Mouse (Mus musculus): Measurements from ENCODE around the gene Utp11. TPM values are rescaled to one million over a fixed set of nuclear protein-coding genes. Genes with fewer than 3 reads are reported as not detected.

Utp11 gene
- total and polyA plus RNA-seq, 2 experiments = 5.5 to 11.6 TPM

- WGBS = 91% methylated on average over 9 of the region's 9 CpGs
- Histone ChIP-seq H3K4me3 (ENCODE audit: insufficient read depth, low read depth, low read length) (no peak overlapping the region), H3K9ac (ENCODE audit: low read depth, low read length) (no peak overlapping the region), H3K79me2 (ENCODE audit: control insufficient read depth, insufficient read depth, low read length) (no peaks in the 10 kb centered on the region), H3K36me3 (ENCODE audit: control insufficient read depth, insufficient read depth, low read length) (no peaks in the 10 kb centered on the region), H3K27ac (replicated peaks; ENCODE audit: insufficient read depth, low read depth, low read length) (no peak overlapping the region), H3K4me1 (ENCODE audit: control insufficient read depth, insufficient read depth, low read length) (no peaks in the 10 kb centered on the region; the same call in 1 of the 2 replicates), H3K27me3 (ENCODE audit: control insufficient read depth, insufficient read depth, low read length) (0 out of 2 replicates have a peak, but pooled peaks cover 2% of the 10 kb centered on the region)
- TF ChIP-seq CTCF (IDR thresholded peaks at IDR 0.05; ENCODE audit: low read depth, low read length) = no peak
- no peak for TF ChIP-seq POLR2A (IDR thresholded peaks at IDR 0.05; ENCODE audit: extremely low read depth, insufficient read depth, low read length)
- DNase-seq (ENCODE audit: extremely low read depth, low read depth, low spot score) = no peak
Measured at GRCm38 (mm10) chr4:124643859-124644258, 49.5 kb downstream of the Utp11 start.

GRCm38 (mm10) chr4:124639715-124640114 lies 53.7 kb downstream of the Utp11 start:
- TF ChIP-seq CTCF (IDR thresholded peaks at IDR 0.05; ENCODE audit: low read depth, low read length) = no peak
- TF ChIP-seq POLR2A (IDR thresholded peaks at IDR 0.05; ENCODE audit: extremely low read depth, insufficient read depth, low read length) = no peak
- Histone ChIP-seq H3K9ac (ENCODE audit: low read depth, low read length) (no peak overlapping the region), H3K27ac (replicated peaks; ENCODE audit: insufficient read depth, low read depth, low read length) (no peak overlapping the region), H3K4me3 (ENCODE audit: insufficient read depth, low read depth, low read length) (no peak overlapping the region), H3K36me3 (ENCODE audit: control insufficient read depth, insufficient read depth, low read length) (no peaks in the 10 kb centered on the region), H3K27me3 (ENCODE audit: control insufficient read depth, insufficient read depth, low read length) (0 out of 2 replicates have a peak, but pooled peaks cover 2% of the 10 kb centered on the region), H3K79me2 (ENCODE audit: control insufficient read depth, insufficient read depth, low read length) (no peaks in the 10 kb centered on the region), H3K4me1 (ENCODE audit: control insufficient read depth, insufficient read depth, low read length) (no peaks in the 10 kb centered on the region)
- no peak for DNase-seq (ENCODE audit: extremely low read depth, low read depth, low spot score)
- WGBS = 38% methylated on average over 12 of the region's 12 CpGs

DNA sequence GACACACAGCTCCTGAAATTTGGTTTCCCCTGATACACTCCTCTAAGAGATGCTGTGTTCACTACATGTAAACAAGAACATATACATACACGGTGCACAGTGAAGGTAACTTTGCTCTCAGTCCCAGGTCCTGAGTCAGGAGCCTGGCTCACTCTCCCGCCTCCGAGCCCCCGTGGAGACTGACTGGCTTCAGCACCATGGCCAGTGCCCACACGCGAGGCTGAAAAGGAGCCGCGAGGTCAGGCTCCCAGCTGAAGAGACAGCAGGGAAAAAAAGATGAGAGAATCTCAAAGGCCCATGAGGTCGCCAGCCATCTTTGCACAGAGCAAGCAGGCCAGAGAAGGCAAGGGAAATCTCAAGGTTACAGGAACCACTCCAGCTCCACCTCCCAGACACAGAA lies 60.1 kb downstream of the Utp11 start:
- no peaks in the 10 kb centered on the region for H3K79me2 ChIP-seq (ENCODE audit: control insufficient read depth, insufficient read depth, low read length)
- H3K4me3 ChIP-seq (ENCODE audit: insufficient read depth, low read depth, low read length) = no peak overlapping the region
- WGBS = 2% methylated on average over 9 of the region's 9 CpGs
- H3K4me1 ChIP-seq (ENCODE audit: control insufficient read depth, insufficient read depth, low read length) = no peaks in the 10 kb centered on the region
- no peak overlapping the region for H3K9ac ChIP-seq (ENCODE audit: low read depth, low read length)
- no peak for TF ChIP-seq CTCF (IDR thresholded peaks at IDR 0.05; ENCODE audit: low read depth, low read length)
- TF ChIP-seq POLR2A (IDR thresholded peaks at IDR 0.05; ENCODE audit: extremely low read depth, insufficient read depth, low read length) = no peak
- H3K36me3 ChIP-seq (ENCODE audit: control insufficient read depth, insufficient read depth, low read length) = no peaks in the 10 kb centered on the region
- no peak overlapping the region for H3K27ac ChIP-seq (replicated peaks; ENCODE audit: insufficient read depth, low read depth, low read length)
- no peak for DNase-seq (ENCODE audit: extremely low read depth, low read depth, low spot score)
- no peaks in the 10 kb centered on the region for H3K27me3 ChIP-seq (ENCODE audit: control insufficient read depth, insufficient read depth, low read length)

DNA sequence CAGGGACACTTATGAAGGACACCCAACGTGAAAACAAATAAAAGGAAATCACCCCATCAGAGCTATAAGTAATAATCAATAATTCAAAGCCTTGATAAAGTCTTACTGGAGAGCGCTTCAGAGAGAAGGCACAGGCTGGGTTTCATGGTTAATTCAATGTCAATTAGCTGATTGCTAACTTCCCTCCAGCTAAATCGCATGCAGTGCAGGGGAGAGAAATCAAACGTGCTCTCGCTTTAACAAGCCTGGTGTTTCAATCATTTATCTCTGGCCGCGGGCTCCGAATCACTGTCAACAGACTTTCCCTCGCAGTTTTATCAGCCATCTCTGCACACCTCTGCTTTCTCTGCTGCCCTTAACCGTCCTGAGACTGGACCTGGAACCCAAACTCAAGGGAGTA lies 60.5 kb downstream of the Utp11 start:
- no peaks in the 10 kb centered on the region for H3K79me2 ChIP-seq (ENCODE audit: control insufficient read depth, insufficient read depth, low read length)
- TF ChIP-seq POLR2A (IDR thresholded peaks at IDR 0.05; ENCODE audit: extremely low read depth, insufficient read depth, low read length) = no peak
- no peak for TF ChIP-seq CTCF (IDR thresholded peaks at IDR 0.05; ENCODE audit: low read depth, low read length)
- no peak overlapping the region for H3K27ac ChIP-seq (replicated peaks; ENCODE audit: insufficient read depth, low read depth, low read length)
- H3K9ac ChIP-seq (ENCODE audit: low read depth, low read length) = no peak overlapping the region
- WGBS = 62% methylated on average over 10 of the region's 10 CpGs
- H3K4me3 ChIP-seq (ENCODE audit: insufficient read depth, low read depth, low read length) = no peak overlapping the region
- H3K27me3 ChIP-seq (ENCODE audit: control insufficient read depth, insufficient read depth, low read length) = no peaks in the 10 kb centered on the region
- H3K36me3 ChIP-seq (ENCODE audit: control insufficient read depth, insufficient read depth, low read length) = no peaks in the 10 kb centered on the region
- no peaks in the 10 kb centered on the region for H3K4me1 ChIP-seq (ENCODE audit: control insufficient read depth, insufficient read depth, low read length)
- DNase-seq (ENCODE audit: extremely low read depth, low read depth, low spot score) = no peak

DNA sequence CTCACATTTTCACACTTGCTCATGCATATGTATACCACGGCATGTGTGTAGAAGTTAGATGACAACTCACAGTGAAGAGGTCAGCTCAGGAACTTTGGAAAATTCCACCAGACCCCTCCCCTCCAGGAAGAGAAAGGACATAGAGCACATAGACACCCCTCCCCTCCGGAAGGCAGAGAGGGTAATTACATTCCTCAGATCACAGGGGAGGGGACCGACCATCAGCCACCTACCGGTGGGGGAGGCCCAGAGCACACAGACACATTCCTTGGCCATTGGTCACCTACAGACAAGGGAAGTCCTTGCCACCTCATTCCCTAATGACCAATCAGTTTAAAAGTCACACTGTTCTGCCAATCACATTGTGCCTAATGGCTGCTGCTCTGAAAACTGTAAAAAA lies 61.9 kb downstream of the Utp11 start:
- Histone ChIP-seq H3K27me3 (ENCODE audit: control insufficient read depth, insufficient read depth, low read length) (no peaks in the 10 kb centered on the region), H3K79me2 (ENCODE audit: control insufficient read depth, insufficient read depth, low read length) (no peaks in the 10 kb centered on the region), H3K9ac (ENCODE audit: low read depth, low read length) (no peak overlapping the region), H3K4me3 (ENCODE audit: insufficient read depth, low read depth, low read length) (no peak overlapping the region), H3K4me1 (ENCODE audit: control insufficient read depth, insufficient read depth, low read length) (no peaks in the 10 kb centered on the region), H3K27ac (replicated peaks; ENCODE audit: insufficient read depth, low read depth, low read length) (no peak overlapping the region), H3K36me3 (ENCODE audit: control insufficient read depth, insufficient read depth, low read length) (no peaks in the 10 kb centered on the region)
- TF ChIP-seq CTCF (IDR thresholded peaks at IDR 0.05; ENCODE audit: low read depth, low read length) = no peak
- no peak for TF ChIP-seq POLR2A (IDR thresholded peaks at IDR 0.05; ENCODE audit: extremely low read depth, insufficient read depth, low read length)
- no peak for DNase-seq (ENCODE audit: extremely low read depth, low read depth, low spot score)
- WGBS = 54% methylated on average over 4 of the region's 4 CpGs

Other genes starting within 250 kb of the Utp11 start
- gene 3100002H09Rik, start 82.8 kb downstream of the Utp11 start, total RNA-seq (2014; rRNA removed) = not detected in 2 replicates
- gene 3100002H09Rik, start 82.8 kb downstream of the Utp11 start, polyA plus RNA-seq (2012; rRNA removed) = not detected in 2 replicates
- not detected in 2 replicates for gene Pou3f1, start 36.8 kb downstream of the Utp11 start, total RNA-seq (2014; rRNA removed)
- gene Pou3f1, start 36.8 kb downstream of the Utp11 start, polyA plus RNA-seq (2012; rRNA removed) = 0.02 TPM in 1 of 2 replicates, not detected in the other
- 0.20 and 0.28 TPM in 2 replicates for gene Fhl3, start 7.1 kb upstream of the Utp11 start, total RNA-seq (2014; rRNA removed)
- 0.95 and 1.5 TPM in 2 replicates for gene Fhl3, start 7.1 kb upstream of the Utp11 start, polyA plus RNA-seq (2012; rRNA removed)
- 12.1 and 15.1 TPM in 2 replicates for gene Sf3a3, start 21.2 kb upstream of the Utp11 start, total RNA-seq (2014; rRNA removed)
- 5.5 and 6.6 TPM in 2 replicates for gene Sf3a3, start 21.2 kb upstream of the Utp11 start, polyA plus RNA-seq (2012; rRNA removed)
- gene Inpp5b, start 48.2 kb upstream of the Utp11 start, total RNA-seq (2014; rRNA removed) = 15.3 and 15.8 TPM in 2 replicates
- 24.1 and 25.7 TPM in 2 replicates for gene Inpp5b, start 48.2 kb upstream of the Utp11 start, polyA plus RNA-seq (2012; rRNA removed)
- gene Mtf1, start 108.5 kb upstream of the Utp11 start, total RNA-seq (2014; rRNA removed) = 4.3 and 5.5 TPM in 2 replicates
- 5.1 and 6.0 TPM in 2 replicates for gene Mtf1, start 108.5 kb upstream of the Utp11 start, polyA plus RNA-seq (2012; rRNA removed)
- 17.0 and 19.3 TPM in 2 replicates for gene Yrdc, start 157.1 kb upstream of the Utp11 start, total RNA-seq (2014; rRNA removed)
- gene Yrdc, start 157.1 kb upstream of the Utp11 start, polyA plus RNA-seq (2012; rRNA removed) = 25.1 and 36.9 TPM in 2 replicates
- gene 1110065P20Rik, start 157.6 kb upstream of the Utp11 start, total RNA-seq (2014; rRNA removed) = 35.5 and 41.5 TPM in 2 replicates
- gene 1110065P20Rik, start 157.6 kb upstream of the Utp11 start, polyA plus RNA-seq (2012; rRNA removed) = 43.5 and 49.9 TPM in 2 replicates
- gene Maneal, start 168.6 kb upstream of the Utp11 start, total RNA-seq (2014; rRNA removed) = under 0.01 TPM in 1 of 2 replicates, not detected in the other
- gene Maneal, start 168.6 kb upstream of the Utp11 start, polyA plus RNA-seq (2012; rRNA removed) = not detected in 2 replicates
- not detected in 2 replicates for gene Epha10, start 187.3 kb upstream of the Utp11 start, total RNA-seq (2014; rRNA removed)
- gene Epha10, start 187.3 kb upstream of the Utp11 start, polyA plus RNA-seq (2012; rRNA removed) = not detected in 2 replicates
- gene 9930104L06Rik, start 243.4 kb upstream of the Utp11 start, total RNA-seq (2014; rRNA removed) = 3.4 and 4.1 TPM in 2 replicates
- 4.7 and 9.2 TPM in 2 replicates for gene 9930104L06Rik, start 243.4 kb upstream of the Utp11 start, polyA plus RNA-seq (2012; rRNA removed)
- gene Cdca8, start 245.7 kb upstream of the Utp11 start, total RNA-seq (2014; rRNA removed) = 0.37 and 1.0 TPM in 2 replicates
- 0.67 and 0.91 TPM in 2 replicates for gene Cdca8, start 245.7 kb upstream of the Utp11 start, polyA plus RNA-seq (2012; rRNA removed)